Mouse (Mus musculus) mammary gland, adult 2 months (tissue): ENCODE data around the gene Egr2. TPM values are rescaled to one million over a fixed set of nuclear protein-coding genes. Genes with fewer than 3 reads are reported as not detected.

ENCODE experiments used
- polyA plus RNA-seq: library from polyadenylated mRNA; depleted of rRNA; stranded (reverse); fragments of >200 nt; gene quantifications from 2 replicates; pipeline ENCODE4 v1.2.3, GENCODE M21; 2012; ENCODE audit warnings: low replicate concordance; rRNA removed

Gene Egr2
- polyA plus RNA-seq, result 43.5 and 45.6 TPM in 2 replicates

DNA sequence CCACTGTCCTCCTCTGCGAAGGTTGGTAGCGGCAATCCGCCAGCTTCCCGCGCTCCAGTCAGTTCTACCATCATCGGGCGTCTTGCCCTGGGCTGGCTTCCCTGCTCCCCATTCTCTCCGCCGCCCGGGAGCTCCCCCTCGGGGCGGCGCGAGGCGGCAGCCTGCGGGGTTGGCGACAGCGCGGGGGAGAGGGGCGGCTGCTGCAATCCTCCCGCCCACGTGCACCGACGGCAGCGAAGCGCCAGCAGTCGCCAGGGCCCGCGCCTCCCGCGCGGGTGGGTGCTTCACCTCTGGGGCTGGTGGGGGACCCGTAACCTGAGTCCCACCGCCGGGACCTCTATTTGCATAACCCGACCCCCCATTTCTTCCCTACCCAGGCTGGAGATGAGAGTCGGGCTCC, at the start of gene Egr2:
Gene Egr2, plus strand, starts transcription at position 220 of the 400 bp plus-strand sequence.

DNA sequence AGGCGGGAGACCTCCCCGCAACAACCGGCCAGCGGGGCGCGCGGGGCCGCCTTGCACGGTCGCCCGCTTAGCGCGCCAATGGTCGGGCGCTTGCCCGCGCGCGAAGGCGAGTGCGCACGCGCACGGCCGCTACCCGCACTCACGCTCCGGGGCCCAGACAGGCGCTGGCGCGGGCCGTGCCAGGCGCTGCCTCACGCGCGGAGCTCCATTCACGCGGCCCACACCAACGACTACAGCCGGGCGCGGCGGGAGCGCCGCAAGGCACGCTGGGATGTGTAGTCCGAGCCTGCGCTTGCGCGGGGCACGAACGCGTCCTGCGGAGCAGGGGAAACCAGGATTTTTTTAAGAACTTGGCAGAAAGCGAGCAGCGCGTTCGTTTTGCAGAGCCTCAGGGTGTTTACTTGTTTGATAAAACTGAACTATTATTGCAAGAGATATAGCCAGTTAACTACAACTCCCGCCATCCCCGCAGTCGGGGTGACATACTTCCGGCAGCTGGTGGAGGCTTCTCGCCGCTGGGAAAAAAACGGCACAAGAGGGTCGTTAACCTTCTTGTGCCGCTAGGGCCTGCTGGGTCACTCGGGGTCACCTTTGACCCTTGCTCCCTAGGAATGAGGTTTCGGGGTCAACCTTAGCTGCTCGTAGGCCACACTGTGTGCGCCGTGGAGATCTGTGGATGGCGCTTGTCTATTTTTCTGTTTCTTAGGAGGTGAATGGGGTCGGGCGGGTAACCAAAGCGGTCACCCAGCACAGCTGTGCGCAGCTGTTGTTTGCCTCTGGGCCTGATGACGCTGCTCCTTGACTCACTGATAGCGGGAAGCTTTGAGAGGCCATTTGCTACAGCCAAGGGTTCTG, 13.8 kb downstream of the Egr2 start, which contains the start of gene Ado:
Gene Ado, minus strand, starts transcription at position 79 of the 855 bp plus-strand sequence.

Other genes with a start within 250 kb of the Egr2 start
- 12.7 and 26.0 TPM in 2 replicates for gene Ado, start 13.5 kb downstream of the Egr2 start, polyA plus RNA-seq